Mouse (Mus musculus): ENCODE data around the gene Fam78a. TPM values are rescaled to one million over a fixed set of nuclear protein-coding genes. Genes with fewer than 3 reads are reported as not detected.
A peak's percentile ranks its signal among the peaks of the same experiment; 100 is the strongest.

The Fam78a gene
- polyA plus RNA-seq, 1 experiment from 2014 or later = 0.38 TPM

DNA sequence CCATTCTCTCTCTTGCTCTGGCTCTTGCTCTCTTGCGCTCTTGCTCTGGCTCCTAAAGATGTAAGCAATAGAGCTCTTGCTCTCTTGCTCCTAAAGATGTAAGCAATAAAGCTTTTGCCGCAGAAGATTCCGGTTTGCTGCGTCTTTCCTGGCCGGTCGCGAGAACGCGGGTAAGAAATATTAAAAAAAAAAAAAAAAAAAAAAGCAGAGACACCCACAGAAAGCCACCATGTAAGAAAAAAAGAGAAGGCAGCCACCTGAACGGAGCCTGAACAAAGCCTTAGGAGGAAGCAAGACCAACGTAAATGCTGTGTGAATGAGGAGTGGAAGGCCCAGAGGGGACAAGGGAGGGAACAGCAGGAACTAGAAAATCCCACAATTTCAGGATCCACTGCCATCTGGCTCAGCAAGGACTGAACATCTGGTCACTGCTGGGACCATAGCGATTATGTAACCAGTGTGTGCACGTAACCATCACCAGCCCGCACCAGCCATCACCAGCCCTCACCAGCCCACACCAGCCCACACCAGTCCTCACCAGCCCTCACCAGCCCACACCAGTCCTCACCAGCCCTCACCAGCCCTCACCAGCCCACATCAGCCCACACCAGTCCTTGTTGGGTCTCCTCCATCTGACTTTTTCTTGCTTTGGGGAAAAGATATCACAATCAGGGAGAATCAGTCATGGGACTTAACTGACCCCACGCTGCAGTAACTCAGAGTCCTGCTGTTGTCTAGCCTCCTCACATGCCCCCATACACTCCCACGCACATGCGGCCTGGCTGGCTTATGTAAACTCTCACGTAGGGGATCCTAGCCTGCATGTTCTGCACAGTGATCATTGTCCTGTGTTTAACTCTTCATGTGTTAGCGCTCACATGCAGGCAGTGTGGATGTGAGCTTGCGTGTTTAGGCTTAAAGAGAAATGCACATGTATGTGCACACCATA is 35.4 kb upstream of the Fam78a start:
- 91% methylated on average over 20 of the region's 20 CpGs for WGBS
- no peaks in the 10 kb centered on the region for H3K9me3 ChIP-seq
- H3K36me3 ChIP-seq = no peaks in the 10 kb centered on the region
- ATAC-seq = no peak
- H3K4me2 ChIP-seq (replicated peaks) = no peak overlapping the region
- H3K4me1 ChIP-seq (replicated peaks) = no peaks in the 10 kb centered on the region
- no peak overlapping the region for H3K4me3 ChIP-seq (replicated peaks)
- no peak overlapping the region for H3K9ac ChIP-seq (replicated peaks)
- H3K27me3 ChIP-seq = no peaks in the 10 kb centered on the region
- H3K27ac ChIP-seq = no peak overlapping the region

DNA sequence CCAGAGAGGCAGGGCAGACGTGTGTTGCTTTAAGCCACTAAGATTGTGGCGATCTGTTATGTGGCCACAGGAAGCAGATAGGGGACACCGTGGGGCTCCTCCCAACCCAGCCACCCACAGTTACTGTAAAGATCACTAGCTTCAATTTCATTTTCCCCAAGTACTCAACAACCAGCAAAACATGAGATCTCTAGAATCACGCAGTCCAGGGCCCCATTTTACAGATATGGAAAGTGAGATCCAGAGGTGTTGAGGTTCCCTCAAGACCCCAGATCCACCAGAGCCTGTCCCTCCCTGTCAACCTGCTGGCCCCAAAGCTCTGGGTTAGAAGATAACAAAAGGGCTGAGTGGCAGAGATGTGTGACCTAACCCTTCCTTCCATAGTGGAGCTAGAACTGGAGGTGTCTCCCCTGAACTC is 31.2 kb upstream of the Fam78a start:
- no peak overlapping the region for H3K9ac ChIP-seq (replicated peaks)
- whole genome bisulfite sequencing = 93% methylated on average over 4 of the region's 4 CpGs
- no peak overlapping the region for H3K4me3 ChIP-seq (replicated peaks)
- H3K27me3 ChIP-seq = no peaks in the 10 kb centered on the region
- no peak overlapping the region for H3K27ac ChIP-seq
- H3K4me1 ChIP-seq (replicated peaks) = no peaks in the 10 kb centered on the region
- no peak for ATAC-seq
- H3K4me2 ChIP-seq (replicated peaks) = no peak overlapping the region
- no peaks in the 10 kb centered on the region for H3K36me3 ChIP-seq
- H3K9me3 ChIP-seq = no peaks in the 10 kb centered on the region

DNA sequence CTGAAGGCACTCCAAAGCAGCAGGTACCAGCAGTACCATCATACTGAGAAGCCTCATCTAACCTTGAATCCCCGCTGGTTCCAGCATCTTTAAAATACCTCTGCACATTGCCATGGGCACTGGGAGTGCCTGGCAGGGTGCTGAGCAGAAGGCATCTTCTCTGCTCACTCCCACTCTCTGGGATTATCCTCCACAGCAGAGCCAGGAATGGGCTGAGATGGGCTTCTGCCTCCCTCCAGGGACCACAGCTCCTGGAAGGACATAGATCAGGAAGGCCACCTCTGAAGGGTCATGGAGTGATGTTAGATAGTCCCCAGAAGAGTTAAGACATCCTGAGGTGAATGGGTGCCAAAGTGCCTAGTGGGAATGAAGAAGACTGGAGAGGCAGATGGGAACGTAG is 27.9 kb upstream of the Fam78a start:
- Histone ChIP-seq H3K27me3 (no peaks in the 10 kb centered on the region), H3K4me2 (replicated peaks) (no peak overlapping the region), H3K27ac (no peak overlapping the region), H3K4me1 (replicated peaks) (no peaks in the 10 kb centered on the region), H3K36me3 (peaks cover 18% of the 10 kb centered on the region), H3K9me3 (no peaks in the 10 kb centered on the region), H3K4me3 (replicated peaks) (no peak overlapping the region), H3K9ac (replicated peaks) (no peak overlapping the region)
- 61% methylated on average over 2 of the region's 2 CpGs for WGBS
- no peak for ATAC-seq

DNA sequence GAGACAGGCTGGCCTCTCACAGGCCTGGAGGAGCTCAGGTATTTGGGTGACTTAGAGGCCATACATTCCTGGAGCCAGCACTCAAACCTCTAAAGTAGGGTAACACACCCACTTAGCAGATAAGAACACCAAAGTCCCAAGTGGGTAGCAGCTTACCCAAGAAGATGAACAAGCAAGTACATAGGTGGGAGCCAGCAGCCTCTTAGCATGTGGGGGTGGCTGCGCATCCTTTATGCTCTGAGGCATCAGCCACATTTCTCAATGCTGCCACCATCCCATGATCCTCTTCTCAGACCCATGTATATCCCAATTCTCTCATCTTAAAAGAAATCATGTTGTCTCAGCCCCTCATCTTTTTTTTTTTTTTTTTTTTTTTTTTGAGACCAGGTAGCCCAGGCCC is 26.6 kb upstream of the Fam78a start:
- no peak overlapping the region for H3K27ac ChIP-seq
- H3K27me3 ChIP-seq = no peaks in the 10 kb centered on the region
- 100% methylated on average over 1 of the region's 1 CpGs for WGBS
- H3K4me1 ChIP-seq (replicated peaks) = no peaks in the 10 kb centered on the region
- no peaks in the 10 kb centered on the region for H3K9me3 ChIP-seq
- H3K9ac ChIP-seq (replicated peaks) = no peak overlapping the region
- no peak for ATAC-seq
- peaks cover 18% of the 10 kb centered on the region for H3K36me3 ChIP-seq
- H3K4me2 ChIP-seq (replicated peaks) = no peak overlapping the region
- no peak overlapping the region for H3K4me3 ChIP-seq (replicated peaks)

DNA sequence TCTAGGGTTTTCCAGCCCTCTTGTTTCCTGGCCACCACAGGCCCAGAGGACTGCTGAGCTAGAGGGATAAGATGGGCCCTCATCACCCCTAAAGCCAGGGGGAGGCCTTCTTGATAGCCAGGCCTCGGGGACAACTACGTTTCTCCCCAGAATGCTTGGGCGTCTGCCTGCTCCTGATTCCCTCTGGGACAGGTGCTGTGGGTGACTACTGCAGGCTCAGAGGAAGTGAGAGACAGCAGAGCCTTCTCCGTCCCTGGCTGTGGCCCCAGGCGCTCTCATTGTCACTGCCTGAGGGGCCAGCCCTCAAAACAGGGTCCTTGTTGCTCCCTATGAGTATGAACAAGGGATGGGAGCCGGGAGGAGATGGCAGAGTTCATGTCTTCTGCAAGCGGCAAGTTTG is 21.3 kb upstream of the Fam78a start:
- Histone ChIP-seq H3K27me3 (no peaks in the 10 kb centered on the region), H3K4me1 (replicated peaks) (peaks cover 15% of the 10 kb centered on the region), H3K9ac (replicated peaks) (0 out of 2 replicates have a peak overlapping the region, but pooled peaks have one; percentile 16), H3K4me2 (replicated peaks) (no peak overlapping the region), H3K9me3 (no peaks in the 10 kb centered on the region), H3K4me3 (replicated peaks) (no peak overlapping the region), H3K36me3 (peaks cover 18% of the 10 kb centered on the region), H3K27ac (no peak overlapping the region)
- 82% methylated on average over 7 of the region's 7 CpGs for WGBS
- ATAC-seq = no peak

DNA sequence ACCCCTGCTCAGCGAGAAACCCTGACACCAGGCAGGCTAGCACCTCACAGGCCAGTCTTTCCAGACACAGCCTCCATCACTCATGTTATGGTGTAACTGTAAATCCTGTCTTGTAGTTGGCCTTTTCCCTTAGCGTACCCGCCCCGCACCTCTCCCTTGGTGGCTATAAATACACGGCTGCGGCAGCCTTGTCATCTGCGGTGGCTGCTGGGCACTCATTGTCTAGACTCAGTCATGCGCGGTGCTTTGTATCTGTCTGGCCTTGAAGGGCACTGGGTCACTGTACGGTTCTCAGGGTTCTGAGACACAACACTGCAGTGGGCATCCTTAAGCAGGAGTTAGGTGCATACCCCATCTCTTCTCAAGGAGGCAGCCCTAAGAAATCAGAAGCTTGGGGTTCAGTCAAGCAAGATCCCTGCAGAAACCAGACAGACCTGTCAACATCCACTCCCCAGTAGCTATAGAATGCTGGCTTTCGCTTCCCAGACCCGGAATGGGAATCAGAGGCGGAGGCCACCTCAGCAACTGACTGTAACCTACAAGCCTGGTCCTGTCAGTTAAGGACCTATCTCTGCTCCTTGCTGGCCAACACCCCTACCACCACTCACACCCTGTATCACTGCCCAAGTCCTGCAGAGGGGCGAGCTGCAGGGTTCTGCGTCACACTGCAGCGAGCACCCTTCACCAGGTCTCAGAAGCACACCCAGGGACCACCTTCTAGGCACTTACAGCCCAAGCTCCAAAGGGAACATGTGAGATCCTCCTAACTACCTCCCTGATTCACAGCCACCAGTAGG is 20.7 kb upstream of the Fam78a start:
- Histone ChIP-seq H3K4me3 (replicated peaks) (no peak overlapping the region), H3K9ac (replicated peaks) (peak overlapping the region; percentile 36), H3K27me3 (no peaks in the 10 kb centered on the region), H3K36me3 (peaks cover 19% of the 10 kb centered on the region), H3K4me1 (replicated peaks) (peaks cover 15% of the 10 kb centered on the region), H3K9me3 (peaks cover 3% of the 10 kb centered on the region; the same call in 1 of the 2 replicates), H3K4me2 (replicated peaks) (no peak overlapping the region), H3K27ac (no peak overlapping the region)
- 56% methylated on average over 16 of the region's 16 CpGs for WGBS
- ATAC-seq = peak; percentile 50; the same call in 1 of the 2 replicates

DNA sequence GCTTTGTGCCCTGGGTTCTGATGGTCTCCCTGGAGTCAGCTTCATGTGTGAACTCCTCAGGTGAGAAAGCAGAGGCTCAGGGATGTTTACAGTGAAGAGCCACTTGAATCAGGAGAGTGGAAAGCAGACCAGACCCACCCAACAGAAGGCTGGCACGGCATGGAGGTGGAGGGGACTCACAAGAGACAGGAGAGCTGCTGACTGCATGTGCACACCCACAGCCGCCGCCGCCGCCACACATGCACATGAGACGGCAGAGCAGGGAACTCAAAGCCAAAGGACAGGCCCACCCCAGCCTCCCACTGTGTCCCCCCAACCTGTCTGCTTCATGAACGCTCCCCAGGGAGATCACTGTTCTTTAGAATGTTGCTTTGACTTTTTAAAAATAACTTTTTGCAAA is 19.5 kb upstream of the Fam78a start:
- no peak overlapping the region for H3K9ac ChIP-seq (replicated peaks)
- 78% methylated on average over 7 of the region's 7 CpGs for WGBS
- H3K4me2 ChIP-seq (replicated peaks) = no peak overlapping the region
- no peak overlapping the region for H3K4me3 ChIP-seq (replicated peaks)
- no peaks in the 10 kb centered on the region for H3K27me3 ChIP-seq
- no peak for ATAC-seq
- H3K4me1 ChIP-seq (replicated peaks) = peaks cover 15% of the 10 kb centered on the region
- peaks cover 3% of the 10 kb centered on the region; the same call in 1 of the 2 replicates for H3K9me3 ChIP-seq
- no peak overlapping the region for H3K27ac ChIP-seq
- peaks cover 19% of the 10 kb centered on the region for H3K36me3 ChIP-seq

DNA sequence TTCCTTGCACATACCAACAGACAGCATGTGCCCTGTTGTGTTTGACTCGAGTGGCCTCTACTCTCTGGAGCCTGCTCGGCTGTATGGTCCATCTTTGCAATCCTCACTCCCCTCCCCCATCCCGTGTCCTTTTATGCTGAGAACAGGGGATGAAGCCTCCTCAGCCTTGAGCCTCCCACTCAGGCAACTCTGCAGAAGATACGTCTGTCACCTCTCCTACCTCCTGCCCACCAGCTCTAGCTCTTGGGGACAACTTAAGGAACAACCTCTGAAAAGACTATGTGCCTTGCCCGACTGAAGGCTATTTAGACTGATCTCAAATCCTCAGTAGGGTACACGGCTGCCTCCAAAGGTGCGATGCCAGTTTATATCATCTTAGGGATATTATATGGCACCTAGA is 18.9 kb upstream of the Fam78a start:
- Histone ChIP-seq H3K9ac (replicated peaks) (no peak overlapping the region), H3K36me3 (peaks cover 18% of the 10 kb centered on the region), H3K9me3 (peaks cover 3% of the 10 kb centered on the region; the same call in 1 of the 2 replicates), H3K4me1 (replicated peaks) (peaks cover 15% of the 10 kb centered on the region), H3K4me3 (replicated peaks) (no peak overlapping the region; the same call in 1 of the 2 replicates), H3K4me2 (replicated peaks) (0 out of 2 replicates have a peak overlapping the region, but pooled peaks have one; percentile 25), H3K27ac (no peak overlapping the region), H3K27me3 (no peaks in the 10 kb centered on the region)
- 78% methylated on average over 7 of the region's 7 CpGs for WGBS
- no peak for ATAC-seq

DNA sequence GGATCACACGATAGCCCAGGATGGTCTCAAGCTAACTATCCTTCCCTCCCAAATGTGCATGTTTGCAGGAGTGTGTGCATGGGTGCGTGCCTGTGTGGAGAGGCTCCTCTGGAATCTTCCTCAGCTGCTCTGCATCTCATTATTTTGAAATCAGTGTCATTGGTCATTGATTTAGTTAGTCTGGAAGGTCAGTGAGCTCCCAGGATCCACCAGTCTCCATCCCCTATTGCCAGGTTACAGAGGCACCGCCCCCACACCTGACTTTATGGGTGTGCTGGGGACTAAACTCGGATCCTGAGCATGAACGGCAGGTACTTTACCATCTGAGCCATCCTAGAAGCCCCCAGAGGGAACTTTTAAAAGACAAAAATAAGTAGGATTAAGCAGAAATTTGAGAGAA is 18.3 kb upstream of the Fam78a start:
- WGBS = 46% methylated on average over 5 of the region's 5 CpGs
- Histone ChIP-seq H3K27me3 (no peaks in the 10 kb centered on the region), H3K4me2 (replicated peaks) (peak overlapping the region; percentile 25; the same call in 1 of the 2 replicates), H3K4me3 (replicated peaks) (no peak overlapping the region; the same call in 1 of the 2 replicates), H3K4me1 (replicated peaks) (peaks cover 15% of the 10 kb centered on the region), H3K36me3 (peaks cover 15% of the 10 kb centered on the region; the same call in 1 of the 2 replicates), H3K9ac (replicated peaks) (no peak overlapping the region), H3K27ac (no peak overlapping the region), H3K9me3 (peaks cover 3% of the 10 kb centered on the region; the same call in 1 of the 2 replicates)
- no peak for ATAC-seq

DNA sequence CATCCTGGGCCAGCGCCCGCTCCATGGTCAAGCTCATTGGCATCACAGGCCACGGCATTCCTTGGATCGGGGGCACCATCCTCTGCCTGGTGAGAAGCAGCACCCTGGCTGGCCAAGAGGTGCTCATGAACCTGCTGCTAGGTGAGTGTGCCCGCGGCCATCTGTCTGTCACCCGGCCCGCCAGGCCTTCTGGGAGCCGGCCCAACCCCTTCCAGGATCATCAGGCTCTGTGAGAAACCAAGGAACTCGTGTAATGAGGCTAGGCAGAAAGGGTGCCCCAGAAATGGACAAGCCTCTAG is 11.4 kb upstream of the Fam78a start:
- Histone ChIP-seq H3K9me3 (peaks cover 3% of the 10 kb centered on the region; the same call in 1 of the 2 replicates), H3K4me2 (replicated peaks) (peak overlapping the region; percentile 60), H3K4me3 (replicated peaks) (peak overlapping the region; percentile 44), H3K27ac (peak overlapping the region; percentile 79), H3K27me3 (no peaks in the 10 kb centered on the region), H3K36me3 (peaks cover 15% of the 10 kb centered on the region; the same call in 1 of the 2 replicates), H3K9ac (replicated peaks) (peak overlapping the region; percentile 77), H3K4me1 (replicated peaks) (peaks cover 22% of the 10 kb centered on the region)
- peak; percentile 35 for ATAC-seq
- WGBS = 81% methylated on average over 10 of the region's 10 CpGs

DNA sequence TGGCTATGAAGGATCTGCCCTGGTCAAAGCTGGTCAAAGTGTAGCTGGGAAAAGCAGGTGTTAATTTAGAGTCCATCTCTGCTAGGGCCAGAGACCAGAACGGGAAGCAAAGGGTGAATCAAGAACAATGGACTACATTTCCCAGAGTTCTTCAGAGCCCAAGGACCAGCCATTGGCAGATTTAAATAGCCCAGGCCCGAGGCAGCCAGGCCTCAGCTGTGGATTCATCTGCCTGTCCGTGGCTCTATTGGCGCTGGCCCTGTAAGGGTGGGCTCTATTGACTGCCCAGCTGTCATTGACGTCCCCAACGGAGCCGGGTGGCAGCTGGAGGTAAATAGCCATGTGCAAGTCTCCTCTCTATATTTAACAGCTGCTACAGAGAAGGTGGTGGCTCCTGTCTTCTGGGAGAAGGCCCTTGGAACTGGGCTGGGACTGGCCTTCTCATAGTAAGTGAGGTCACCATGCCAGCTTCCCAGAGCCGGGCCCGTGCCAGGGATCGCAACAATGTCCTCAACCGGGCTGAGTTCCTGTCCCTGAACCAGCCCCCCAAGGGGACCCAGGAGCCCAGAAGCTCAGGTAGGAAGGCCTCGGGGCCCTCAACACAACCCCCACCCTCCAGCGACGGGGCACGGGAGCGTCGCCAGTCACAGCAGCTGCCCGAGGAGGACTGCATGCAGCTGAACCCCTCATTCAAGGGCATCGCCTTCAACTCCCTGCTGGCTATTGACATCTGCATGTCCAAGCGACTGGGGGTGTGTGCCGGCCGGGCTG is 10.9 kb upstream of the Fam78a start, which contains the start of gene Plpp7:
TSS of gene Plpp7 (plus strand) at position 178 of the 771 bp plus-strand sequence.
- 39% methylated on average over 22 of the region's 22 CpGs for WGBS
- Histone ChIP-seq H3K9me3 (peaks cover 2% of the 10 kb centered on the region; the same call in 1 of the 2 replicates), H3K27ac (peak within 1 kb of the TSS; percentile 79), H3K4me2 (replicated peaks) (peak within 1 kb of the TSS; percentile 60), H3K27me3 (peaks cover 4% of the 10 kb centered on the region; the same call in 1 of the 2 replicates), H3K36me3 (peaks cover 12% of the 10 kb centered on the region; the same call in 1 of the 2 replicates), H3K9ac (replicated peaks) (peak within 1 kb of the TSS; percentile 77), H3K4me3 (replicated peaks) (peak within 1 kb of the TSS; percentile 44), H3K4me1 (replicated peaks) (peaks cover 22% of the 10 kb centered on the region)
- ATAC-seq = peak; percentile 97
